Mouse (Mus musculus): ENCODE measurements around the gene Cdc123.

The Cdc123 gene

DNA sequence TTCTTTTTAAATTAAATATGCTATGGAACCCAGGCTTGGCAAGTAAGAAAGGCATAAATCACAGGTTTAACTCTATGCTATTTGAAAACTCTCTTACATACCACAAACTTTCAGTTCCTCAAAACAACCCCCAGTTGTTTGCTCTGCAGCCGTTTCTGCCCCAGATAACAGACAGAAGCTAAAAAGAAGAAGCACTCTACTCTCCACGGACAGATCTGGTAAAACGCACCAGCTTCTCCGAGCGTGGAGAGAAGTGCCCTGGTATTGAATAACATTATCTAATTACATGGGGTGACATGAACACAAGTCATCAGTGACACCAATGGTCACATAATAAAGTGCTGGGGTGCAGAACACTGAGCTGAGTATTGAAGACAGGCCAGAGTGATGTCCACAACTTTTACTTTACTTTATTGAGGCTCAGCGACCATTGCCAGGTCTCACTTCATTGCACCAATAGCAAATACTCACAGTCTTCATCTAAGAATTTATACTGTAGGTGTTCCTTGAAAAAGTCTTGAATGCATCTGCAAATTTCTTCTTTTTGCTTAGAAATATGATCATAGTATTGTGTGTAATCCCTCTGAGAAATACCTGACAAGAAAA is 40.4 kb downstream of the Cdc123 start:
- DNase-seq: no peak

GRCm38 (mm10) chr2:5801927-5802590 is 42.9 kb downstream of the Cdc123 start:
- no peak for DNase-seq

- no peak for DNase-seq
Measured at GRCm38 (mm10) chr2:5801182-5801640, 43.8 kb downstream of the Cdc123 start.

DNA sequence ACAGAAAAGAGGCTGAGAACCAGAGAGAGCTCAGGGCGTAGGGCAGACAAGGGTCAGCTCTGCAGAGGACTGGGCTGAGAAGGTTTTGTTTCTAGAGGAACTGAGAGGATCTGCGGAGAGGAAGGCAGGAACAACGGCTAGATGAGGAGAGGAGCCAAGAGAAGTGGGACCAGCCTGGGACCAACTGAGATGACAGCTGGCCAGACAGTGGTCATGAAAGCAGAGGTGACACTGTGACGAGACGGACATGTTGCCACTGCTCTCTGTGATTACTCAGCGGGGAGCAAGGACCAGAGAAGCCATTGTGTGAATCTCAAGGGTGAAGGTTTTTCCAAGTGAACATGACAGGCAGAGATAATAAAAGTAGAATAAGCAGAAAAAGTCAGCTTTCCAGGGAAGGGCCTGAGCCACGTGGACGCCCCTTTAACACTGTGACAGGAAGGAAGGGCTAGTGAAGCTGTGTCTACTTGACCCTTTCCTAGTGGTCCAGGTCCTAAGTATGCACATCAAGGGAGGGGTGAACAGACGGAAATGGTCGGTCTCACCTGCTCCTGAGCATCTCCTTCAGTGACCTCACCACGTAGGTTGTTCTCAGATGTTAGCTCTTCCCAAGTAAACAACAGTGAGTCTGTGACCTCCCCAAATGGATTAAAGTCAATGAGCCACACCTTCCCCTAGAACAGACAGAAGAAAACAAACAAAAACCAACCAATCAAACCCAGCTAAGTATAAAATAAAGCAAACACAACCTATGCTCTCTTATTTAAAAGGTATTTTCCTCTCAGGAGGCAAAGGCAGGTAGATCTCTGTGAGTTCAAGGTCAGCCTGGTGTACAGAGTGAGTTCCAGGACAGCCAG is 46.9 kb downstream of the Cdc123 start:
- DNase-seq: no peak

DNA sequence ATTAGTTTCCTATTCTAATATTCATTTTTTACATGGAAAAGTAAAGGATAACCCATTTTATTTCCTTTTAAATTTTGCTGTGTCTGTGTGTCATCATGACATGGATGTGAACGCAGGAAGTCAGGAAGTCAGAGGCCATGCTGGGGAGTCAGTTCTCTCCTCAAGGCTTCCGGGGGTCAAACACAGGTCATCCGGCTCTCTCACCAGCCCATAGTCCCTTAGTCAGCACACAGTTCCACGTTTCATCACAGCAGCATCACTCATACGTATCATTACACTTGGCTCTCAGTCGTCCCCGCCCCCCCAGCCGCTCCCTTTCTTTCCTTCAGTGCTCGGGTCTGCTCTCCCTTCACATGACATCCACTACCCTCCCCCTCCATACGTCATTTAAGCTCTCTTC is 51.2 kb downstream of the Cdc123 start:
- no peak for DNase-seq

DNA sequence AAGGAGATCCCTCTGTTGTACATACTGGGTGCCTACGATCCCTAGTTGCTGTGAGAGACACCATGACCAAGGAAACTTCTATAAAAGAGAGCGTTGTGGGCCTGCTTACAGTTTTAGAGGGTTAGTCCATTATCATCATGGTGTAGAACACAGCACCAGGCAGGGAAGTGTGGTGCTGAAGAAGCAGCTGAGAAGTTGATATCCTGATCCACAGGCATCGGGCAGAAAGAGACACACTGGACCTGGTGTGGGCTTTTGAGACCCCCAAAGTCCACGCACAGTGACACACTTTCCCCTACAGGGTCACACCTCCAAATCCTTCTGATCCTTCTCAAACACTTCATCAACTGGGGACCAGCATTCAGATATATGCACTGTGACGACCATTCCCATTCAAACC is 52.9 kb downstream of the Cdc123 start:
- no peak for DNase-seq

- no peak for DNase-seq
Measured at GRCm38 (mm10) chr2:5789625-5790160, 55.3 kb downstream of the Cdc123 start.

- no peak for DNase-seq
Measured at GRCm38 (mm10) chr2:5787391-5787790, 57.6 kb downstream of the Cdc123 start.

DNA sequence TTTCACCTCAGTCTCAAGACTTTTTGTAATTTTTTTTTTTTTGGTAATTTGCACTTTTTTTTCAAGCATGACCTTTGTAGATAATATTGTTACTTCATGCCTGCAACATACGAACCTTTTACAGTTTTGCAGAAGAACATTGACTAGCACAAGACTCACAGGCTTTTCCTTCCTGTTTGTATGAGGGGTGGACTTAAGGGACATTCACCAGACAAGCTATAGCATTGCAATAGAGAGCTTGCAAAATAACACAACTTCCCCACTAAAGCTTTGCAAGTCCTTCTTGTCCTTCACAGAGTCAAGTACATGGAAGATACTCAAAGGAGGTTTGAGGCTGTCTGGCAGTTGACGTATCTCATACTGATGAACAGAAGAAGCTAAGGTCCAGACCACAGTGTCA is 72.5 kb downstream of the Cdc123 start:
- no peak for DNase-seq

DNA sequence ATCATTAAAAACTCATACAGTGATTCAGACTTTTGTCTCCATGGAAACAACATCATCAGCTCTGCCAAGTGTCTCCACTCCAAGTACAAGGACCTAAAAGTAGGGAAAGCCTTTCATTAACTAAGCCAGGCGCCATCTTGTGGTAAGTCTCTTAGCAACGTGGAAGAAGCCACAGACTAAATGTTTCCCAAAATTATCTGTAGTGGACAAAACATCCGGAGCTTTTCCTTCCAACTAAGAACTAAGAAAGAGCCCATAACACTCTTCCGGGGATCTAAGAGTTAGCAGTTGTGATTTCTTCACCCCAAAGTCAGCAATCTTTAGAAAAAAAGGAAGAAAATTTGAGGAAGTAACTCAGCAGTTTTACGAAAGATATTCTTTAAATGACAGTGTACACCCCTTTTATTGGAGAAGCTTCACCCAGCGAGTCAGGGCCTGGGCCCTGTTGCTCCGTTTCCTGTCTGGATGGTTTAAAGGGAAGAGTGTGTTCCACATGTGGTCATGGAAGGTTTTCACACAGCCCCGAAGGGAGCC is 74.2 kb downstream of the Cdc123 start:
- DNase-seq: peak; percentile 55 to 58

DNA sequence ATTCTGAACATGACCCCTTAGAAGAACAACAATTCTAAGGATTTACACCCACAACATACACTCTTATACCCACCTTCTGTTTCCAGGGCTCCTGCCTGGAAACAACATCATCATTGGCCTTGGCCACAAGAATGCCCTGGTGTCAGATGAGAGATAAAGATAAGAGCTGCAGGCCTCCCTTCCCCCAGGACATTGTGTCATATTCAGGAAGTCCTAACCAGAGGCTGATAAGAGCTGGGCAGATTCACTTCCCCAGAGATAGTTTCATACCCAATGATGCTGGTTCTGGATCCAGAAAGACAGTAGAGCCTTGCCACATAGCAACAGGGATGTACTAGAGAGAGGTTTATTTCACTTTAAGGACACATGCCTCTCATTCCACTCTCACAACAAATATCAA is 75.3 kb downstream of the Cdc123 start:
- DNase-seq: no peak

DNA sequence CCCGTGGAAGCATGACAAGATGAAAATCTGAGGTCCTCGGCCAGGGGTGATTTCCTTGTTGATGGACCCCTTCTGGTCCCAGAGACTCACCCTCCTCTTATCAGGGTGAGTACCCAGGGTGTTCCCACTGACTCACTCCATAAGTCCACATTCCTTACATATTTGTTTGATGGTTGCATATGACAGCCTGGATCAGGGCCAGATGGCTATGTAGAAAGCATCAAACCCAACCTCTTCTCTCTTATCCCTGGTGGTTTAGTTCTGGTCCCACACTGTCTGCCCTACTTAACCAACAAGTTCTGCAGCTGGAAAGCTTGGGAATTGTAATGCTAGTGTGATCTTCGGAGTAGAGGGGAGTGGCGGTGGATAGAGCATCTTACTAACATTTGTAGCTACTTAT is 76.0 kb downstream of the Cdc123 start:
- no peak for DNase-seq

- DNase-seq: no peak
Measured at GRCm38 (mm10) chr2:5762031-5762430, 82.9 kb downstream of the Cdc123 start.

GRCm38 (mm10) chr2:5760479-5761008 is 84.4 kb downstream of the Cdc123 start:
- DNase-seq: no peak

DNA sequence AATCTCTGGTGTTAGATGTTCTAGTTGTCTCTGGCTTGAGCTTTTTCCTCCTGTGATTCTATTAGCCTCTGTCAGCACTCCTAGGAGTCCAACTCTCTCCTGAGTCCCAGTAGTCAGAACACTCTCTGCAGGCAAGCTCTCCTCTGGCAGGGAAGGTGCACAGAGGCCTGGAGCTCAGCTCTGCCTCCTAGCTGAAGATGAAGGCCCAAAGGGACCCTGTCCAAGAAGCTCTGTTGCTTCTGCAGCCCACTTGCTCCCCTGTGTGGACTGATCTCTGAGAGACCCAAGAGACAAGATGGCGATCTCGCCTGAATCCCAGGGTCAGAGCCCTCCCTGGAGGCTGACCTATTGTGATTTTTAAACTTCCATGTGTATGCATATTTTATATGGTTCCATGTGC is 86.4 kb downstream of the Cdc123 start:
- DNase-seq: no peak

DNA sequence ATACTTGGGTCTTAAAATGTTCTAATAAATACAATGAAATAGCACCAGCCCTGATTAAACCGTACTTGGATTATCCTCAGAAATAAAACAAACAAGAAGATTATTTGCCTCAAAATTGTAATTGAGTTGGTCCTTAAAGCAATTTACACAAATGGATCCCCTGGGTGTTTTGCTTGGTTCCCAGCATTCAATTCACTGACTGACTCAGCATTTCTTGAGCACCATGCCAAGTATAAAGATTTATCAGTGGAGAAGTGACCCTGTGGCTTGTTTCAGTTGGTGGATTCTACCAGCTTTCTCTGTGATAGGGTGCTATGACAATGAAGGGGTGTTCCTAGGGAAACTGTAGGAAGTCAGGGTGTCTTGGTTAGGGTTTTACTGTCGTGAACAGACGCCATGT is 94.1 kb downstream of the Cdc123 start:
- DNase-seq: no peak

- DNase-seq: no peak
Measured at GRCm38 (mm10) chr2:5749210-5749609, 95.8 kb downstream of the Cdc123 start.

DNA sequence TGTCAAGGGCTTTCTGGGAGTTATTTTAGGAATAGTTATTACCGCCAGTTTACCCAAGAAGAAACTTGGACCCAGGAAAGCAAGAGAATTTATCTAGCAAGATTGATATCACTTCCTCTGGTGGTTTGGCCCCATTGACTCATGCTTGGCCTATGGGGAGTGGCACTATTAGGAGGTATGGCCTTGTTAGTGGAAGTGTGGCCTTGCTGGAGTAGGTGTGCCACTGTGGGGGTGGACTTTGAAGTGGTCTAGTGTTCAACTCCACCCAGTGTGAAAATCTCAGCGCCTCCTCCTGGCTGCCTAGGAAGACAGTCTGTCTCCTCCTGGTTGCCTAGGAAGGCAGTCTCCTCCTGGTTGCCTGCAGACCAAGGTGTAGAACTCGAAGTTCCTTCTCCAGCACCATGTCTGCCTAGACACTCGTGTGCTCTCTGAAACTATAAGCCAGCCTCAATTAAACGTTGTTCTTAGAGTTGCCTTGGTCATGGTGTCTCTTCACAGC is 97.4 kb downstream of the Cdc123 start:
- DNase-seq: no peak

DNA sequence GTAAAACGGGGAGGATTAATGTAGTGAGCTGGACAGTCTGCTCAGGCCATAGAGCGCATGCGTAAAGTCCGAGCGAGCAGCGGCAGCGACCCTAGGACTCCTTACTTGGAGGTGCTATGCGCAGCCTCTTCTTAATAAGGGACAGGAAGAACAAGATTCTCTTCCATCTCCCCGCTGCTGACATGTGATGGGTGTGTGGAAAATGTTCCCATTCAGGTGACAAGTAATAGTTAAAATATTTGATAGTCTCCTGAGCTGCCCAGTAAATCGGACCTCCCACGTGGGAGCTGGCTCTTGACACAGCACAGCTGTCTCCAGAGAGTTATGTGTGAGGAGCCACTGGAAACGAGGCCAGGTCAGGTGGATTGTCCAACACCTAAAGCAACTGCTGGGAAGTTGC is 98.4 kb downstream of the Cdc123 start:
- DNase-seq: no peak

All from cerebellum, adult 18-20 months (tissue).